Mouse (Mus musculus) right cerebral cortex, adult 2 months (tissue): ENCODE measurements around the gene Lce1a2.
"Not testable (repeated sequence)": the region's sequence is repeated elsewhere in the genome, so short reads cannot be mapped to it uniquely, and the experiment has no call there.

Experiments
- DNase-seq, 2 experiments: peaks; one replicate each; pipeline ENCODE4 v3.0.0; 2021 to 2022; ENCODE audit warnings: low spot score in 2 of 2

The Lce1a2 gene

GRCm38 (mm10) chr3:92670215-92670614 is at the start of gene Lce1a2:
Lce1a2 (minus strand) TSS chr3:92670315.
- no peak for DNase-seq

- DNase-seq, result no peak
Measured at GRCm38 (mm10) chr3:92715122-92715521, 45.0 kb upstream of the Lce1a2 start.

DNA sequence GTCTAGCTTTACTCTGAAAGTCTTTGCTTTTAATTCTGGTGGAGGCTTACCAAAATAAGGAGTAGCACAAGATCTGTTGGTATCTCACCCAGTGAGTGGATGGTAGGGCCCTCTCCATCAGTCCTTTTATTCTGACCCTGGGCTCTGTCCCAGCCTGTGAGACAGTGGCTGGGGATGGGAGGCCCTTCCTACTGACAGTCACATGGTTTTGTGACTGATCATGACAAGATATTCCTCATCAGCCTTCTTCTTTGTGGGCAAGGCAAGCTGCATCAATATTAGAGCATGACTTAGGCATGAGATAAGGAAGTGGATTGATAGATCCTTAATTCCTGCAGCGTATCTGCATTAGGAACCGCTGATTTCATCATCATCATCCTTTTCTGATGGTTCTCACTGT is 38.9 kb upstream of the Lce1a2 start, which contains the start of gene Lce1e:
TSS of gene Lce1e (minus strand) at position 101 of the 400 bp plus-strand sequence.
- DNase-seq, result no peak

DNA sequence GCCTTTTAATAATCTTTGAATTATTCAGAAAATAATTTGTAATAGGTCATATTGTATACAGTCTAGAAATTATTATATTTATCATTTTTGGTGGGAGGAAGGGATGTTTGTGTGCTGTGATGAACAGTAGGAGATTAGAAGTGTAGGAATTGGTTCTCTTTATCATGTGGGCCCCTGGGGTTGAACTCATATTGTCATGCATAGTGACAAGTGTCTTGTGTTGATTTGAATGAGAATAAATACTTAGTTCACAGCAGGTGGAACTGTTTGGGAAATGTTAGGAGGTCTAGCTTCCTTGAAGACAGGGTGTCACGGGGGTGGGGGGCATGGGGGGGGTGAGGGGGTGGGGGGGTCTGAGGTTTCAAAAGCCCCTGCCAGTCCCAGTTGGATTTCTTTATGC is 24.5 kb upstream of the Lce1a2 start:
- no peak for DNase-seq

GRCm38 (mm10) chr3:92691688-92692087 is 21.6 kb upstream of the Lce1a2 start:
- DNase-seq, result no peak

- DNase-seq, result not testable (repeated sequence)
Measured at GRCm38 (mm10) chr3:92689154-92689553, 19.0 kb upstream of the Lce1a2 start.

GRCm38 (mm10) chr3:92687110-92687509 is 17.0 kb upstream of the Lce1a2 start, which contains the start of gene Lce1d:
Lce1d (minus strand) TSS chr3:92687210.
- no peak for DNase-seq

DNA sequence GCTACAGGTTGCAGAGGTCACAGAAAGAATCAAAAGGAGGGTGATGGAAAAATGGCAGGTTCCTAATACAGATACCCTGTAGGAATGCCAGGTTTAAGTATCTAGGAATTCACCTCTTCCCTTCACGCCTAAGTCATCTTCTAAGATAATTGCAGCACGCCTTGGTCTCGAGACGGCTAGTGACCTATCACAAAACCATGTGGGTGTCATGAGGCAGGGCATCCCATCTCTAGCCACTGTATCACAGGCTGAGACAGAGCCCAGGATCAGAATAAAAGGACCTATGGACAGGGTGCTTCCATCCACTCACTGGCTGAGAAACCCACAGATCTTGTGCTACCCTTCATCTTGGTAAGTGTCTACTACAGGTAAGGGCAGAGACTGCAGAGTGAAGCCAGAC is 8.8 kb upstream of the Lce1a2 start, which contains the start of gene Lce1c:
TSS of gene Lce1c (plus strand) at position 301 of the 400 bp plus-strand sequence.
- DNase-seq, result no peak

DNA sequence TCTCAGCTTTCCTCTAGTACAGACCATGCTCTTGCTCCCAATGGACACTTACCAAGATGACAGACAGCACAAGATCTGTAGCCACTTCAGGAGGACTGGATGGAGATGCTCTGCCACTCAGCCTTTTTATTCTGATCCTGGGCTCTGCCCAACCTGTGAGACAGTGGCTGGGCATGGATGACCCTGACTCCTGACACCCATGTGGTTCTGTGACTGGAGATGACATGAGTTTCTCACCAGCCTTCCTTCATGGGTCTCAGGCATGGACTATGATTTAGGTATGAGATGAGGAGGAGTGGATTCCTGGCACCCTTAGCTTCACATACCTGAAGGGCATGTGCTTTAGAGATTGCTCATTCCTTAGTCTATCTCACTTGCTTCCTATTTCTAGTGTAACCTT is 13.3 kb downstream of the Lce1a2 start, which contains the start of gene Lce1b:
TSS of gene Lce1b (minus strand) at position 101 of the 400 bp plus-strand sequence.
- DNase-seq, result no peak

GRCm38 (mm10) chr3:92648207-92648606 is 21.9 kb downstream of the Lce1a2 start, which contains the start of gene Lce1a1:
Lce1a1 (minus strand) TSS chr3:92648307.
- no peak for DNase-seq

DNA sequence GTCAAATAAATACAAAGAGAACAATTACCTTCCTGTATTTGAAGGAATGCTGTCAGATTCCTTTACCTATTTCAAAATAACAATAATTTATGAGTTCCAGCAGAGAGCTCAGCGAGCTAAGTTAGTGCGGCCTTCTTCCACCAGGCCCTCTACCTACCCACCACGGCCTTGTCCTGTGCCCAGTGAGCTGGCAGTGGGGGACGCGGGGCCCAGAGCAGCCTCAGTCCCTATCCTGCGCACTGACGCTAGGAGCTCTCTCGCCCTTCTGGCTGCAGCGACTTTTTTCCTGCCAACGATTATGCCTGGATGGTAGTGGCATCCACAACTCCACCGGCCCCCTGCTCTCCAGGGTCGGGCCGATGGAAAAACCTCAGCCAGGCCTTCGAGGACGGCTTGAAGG is 30.3 kb downstream of the Lce1a2 start:
- DNase-seq, result no peak

DNA sequence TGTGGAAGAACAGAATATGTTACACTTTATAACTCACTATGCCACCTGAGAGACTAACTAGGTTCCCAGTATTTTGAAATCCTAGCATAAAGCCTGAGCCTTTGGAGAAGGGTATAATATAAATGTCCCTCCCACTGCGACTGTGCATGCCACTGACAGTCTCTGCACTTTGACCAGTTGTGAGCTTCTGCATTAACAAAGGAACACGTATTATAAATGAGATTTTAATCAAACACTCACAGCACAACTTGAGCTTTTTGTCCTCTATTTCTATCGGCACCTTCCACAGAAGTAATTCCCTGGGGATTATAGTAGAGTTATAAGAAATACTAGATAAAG is 31.5 kb downstream of the Lce1a2 start:
- no peak for DNase-seq

GRCm38 (mm10) chr3:92637745-92638652 is 32.1 kb downstream of the Lce1a2 start:
- DNase-seq, result no peak

DNA sequence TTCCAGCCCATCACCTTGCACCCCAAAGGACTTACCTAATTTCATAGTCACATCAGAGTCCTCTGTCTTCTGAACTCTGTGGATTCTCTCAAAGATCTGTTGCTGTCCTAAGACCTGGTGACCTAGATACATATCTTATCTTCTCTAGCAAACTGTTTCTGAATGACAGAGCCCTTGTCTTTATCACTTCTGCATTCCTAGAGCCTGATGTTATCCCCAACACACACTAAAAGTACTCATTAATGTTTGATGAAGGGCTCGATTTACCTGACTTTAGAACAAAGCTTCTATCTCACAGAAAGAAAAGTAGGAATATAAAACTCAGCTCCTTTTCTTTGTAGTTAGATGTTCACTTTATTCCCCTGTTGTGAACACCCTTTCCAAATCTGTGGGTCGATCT is 48.6 kb downstream of the Lce1a2 start, which contains the start of gene Lce6a:
TSS of gene Lce6a (minus strand) at position 101 of the 400 bp plus-strand sequence.
- DNase-seq, result no peak
